Mouse (Mus musculus): ENCODE measurements around the gene Bcl7b. TPM values are rescaled to one million over a fixed set of nuclear protein-coding genes. Genes with fewer than 3 reads are reported as not detected.
"Not testable (repeated sequence)": the region's sequence is repeated elsewhere in the genome, so short reads cannot be mapped to it uniquely, and the experiment has no call there.

Bcl7b gene
- polyA plus RNA-seq, 1 experiment from 2014 or later = 44.6 TPM

- Histone ChIP-seq H3K27ac (replicated peaks) (no peak overlapping the region), H3K36me3 (peaks cover 82% of the 10 kb centered on the region), H3K27me3 (replicated peaks) (no peaks in the 10 kb centered on the region), H3K4me2 (no peak overlapping the region), H3K4me3 (replicated peaks) (no peak overlapping the region), H3K4me1 (no peaks in the 10 kb centered on the region), H3K9me3 (replicated peaks) (no peaks in the 10 kb centered on the region), H3K9ac (replicated peaks) (no peak overlapping the region)
- WGBS = 98% methylated on average over 7 of the region's 7 CpGs
- no peak for ATAC-seq (ENCODE audit: low FRiP score)
These were observed 54.0 kb downstream of the Bcl7b start for GRCm38 (mm10) chr5:135222066-135222465.

DNA sequence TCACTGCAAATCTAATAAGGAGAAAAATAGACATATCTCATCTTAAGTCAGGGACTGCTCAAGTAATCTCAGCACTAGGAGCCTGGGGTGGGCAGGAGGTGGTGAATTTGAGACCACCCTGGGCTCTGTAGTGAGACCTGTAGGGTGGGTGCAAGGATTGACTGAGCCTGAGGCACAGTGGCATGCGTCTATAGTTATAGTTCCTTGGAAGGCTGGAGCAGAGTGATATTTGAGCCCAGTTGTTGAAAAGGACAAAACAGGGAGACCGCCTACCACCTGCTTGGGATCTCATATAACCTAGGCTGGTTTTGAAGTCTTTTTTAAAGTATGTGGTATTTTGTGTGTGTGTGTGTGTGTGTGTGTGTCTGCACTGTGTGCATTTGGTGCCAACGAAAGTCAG is 56.1 kb downstream of the Bcl7b start:
- H3K27me3 ChIP-seq (replicated peaks) = no peaks in the 10 kb centered on the region
- H3K27ac ChIP-seq (replicated peaks) = no peak overlapping the region
- 97% methylated on average over 3 of the region's 3 CpGs for WGBS
- ATAC-seq (ENCODE audit: low FRiP score) = no peak
- H3K9me3 ChIP-seq (replicated peaks) = no peaks in the 10 kb centered on the region
- H3K4me2 ChIP-seq = no peak overlapping the region
- no peak overlapping the region for H3K9ac ChIP-seq (replicated peaks)
- no peak overlapping the region for H3K4me3 ChIP-seq (replicated peaks)
- peaks cover 79% of the 10 kb centered on the region for H3K36me3 ChIP-seq
- no peaks in the 10 kb centered on the region for H3K4me1 ChIP-seq

DNA sequence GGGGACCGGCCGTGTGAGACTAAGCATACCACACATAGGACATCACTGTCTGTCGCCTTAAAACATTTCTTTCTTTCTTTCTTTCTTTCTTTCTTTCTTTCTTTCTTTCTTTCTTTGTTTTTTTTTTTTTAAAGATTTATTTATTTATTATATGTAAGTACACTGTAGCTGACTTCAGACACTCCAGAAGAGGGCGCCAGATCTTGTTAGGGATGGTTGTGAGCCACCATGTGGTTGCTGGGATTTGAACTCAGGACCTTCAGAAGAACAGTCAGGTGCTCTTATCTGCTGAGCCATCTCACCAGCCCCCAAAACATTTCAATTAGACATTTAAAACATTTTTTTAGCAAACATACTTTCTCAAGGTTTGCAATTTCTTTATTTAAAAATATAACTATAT is 57.8 kb downstream of the Bcl7b start:
- H3K4me1 ChIP-seq; H3K4me3 ChIP-seq (replicated peaks); H3K27me3 ChIP-seq (replicated peaks); H3K27ac ChIP-seq (replicated peaks); H3K4me2 ChIP-seq; H3K9ac ChIP-seq (replicated peaks); ATAC-seq (ENCODE audit: low FRiP score); H3K9me3 ChIP-seq (replicated peaks): not testable (repeated sequence)
- peaks cover 82% of the 10 kb centered on the region for H3K36me3 ChIP-seq
- WGBS = 95% methylated on average over 4 of the region's 4 CpGs

DNA sequence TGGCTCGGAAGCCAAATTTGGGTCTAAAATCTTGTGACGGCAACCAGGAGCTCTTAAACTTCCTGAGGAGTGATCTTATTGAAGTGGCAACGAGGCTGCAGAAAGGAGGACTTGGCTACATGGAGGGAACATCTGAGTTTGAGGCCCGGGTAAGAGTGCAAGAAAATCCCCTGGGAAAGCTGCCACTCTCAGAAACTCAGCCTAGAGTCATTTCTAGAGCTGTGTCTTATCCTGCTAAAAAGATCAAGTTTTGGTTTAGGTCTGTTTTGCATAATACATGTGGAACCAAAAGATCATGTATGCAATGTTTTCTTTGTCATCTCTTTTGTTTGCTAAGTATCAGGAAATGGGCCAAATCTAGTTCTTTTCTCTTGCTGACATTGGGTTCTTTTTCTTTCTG is 62.1 kb downstream of the Bcl7b start:
- Histone ChIP-seq H3K9ac (replicated peaks) (no peak overlapping the region), H3K27ac (replicated peaks) (no peak overlapping the region), H3K9me3 (replicated peaks) (no peaks in the 10 kb centered on the region), H3K27me3 (replicated peaks) (no peaks in the 10 kb centered on the region), H3K4me3 (replicated peaks) (no peak overlapping the region), H3K4me1 (no peaks in the 10 kb centered on the region), H3K36me3 (peaks cover 83% of the 10 kb centered on the region), H3K4me2 (no peak overlapping the region)
- WGBS = 87% methylated on average over 4 of the region's 4 CpGs
- ATAC-seq (ENCODE audit: low FRiP score) = no peak

Small RNA genes lying within 50 kb of the gene (microRNA-seq; reads per million reads assigned to microRNA genes)
- gene Gm25315 = not detected

Other genes starting within 250 kb of the Bcl7b start
- gene Mettl27, start 235.9 kb upstream of the Bcl7b start, polyA plus RNA-seq (2015; fragmentation: Nextera tagmentation; extraction: Ambion mirVana) = 4.2 and 9.2 TPM in 2 replicates
- 0.13 and 10.1 TPM in 2 replicates for gene Cldn4, start 221.3 kb upstream of the Bcl7b start, polyA plus RNA-seq (2015; fragmentation: Nextera tagmentation; extraction: Ambion mirVana)
- gene Cldn3, start 182.1 kb upstream of the Bcl7b start, polyA plus RNA-seq (2015; fragmentation: Nextera tagmentation; extraction: Ambion mirVana) = 0.96 and 16.8 TPM in 2 replicates
- gene Abhd11, start 159.1 kb upstream of the Bcl7b start, polyA plus RNA-seq (2015; fragmentation: Nextera tagmentation; extraction: Ambion mirVana) = 73.0 and 77.0 TPM in 2 replicates
- gene Stx1a, start 144.8 kb upstream of the Bcl7b start, polyA plus RNA-seq (2015; fragmentation: Nextera tagmentation; extraction: Ambion mirVana) = 118 and 141 TPM in 2 replicates
- gene Dnajc30, start 104.1 kb upstream of the Bcl7b start, polyA plus RNA-seq (2015; fragmentation: Nextera tagmentation; extraction: Ambion mirVana) = 40.6 and 44.5 TPM in 2 replicates
- 75.0 and 87.9 TPM in 2 replicates for gene Bud23, start 103.3 kb upstream of the Bcl7b start, polyA plus RNA-seq (2015; fragmentation: Nextera tagmentation; extraction: Ambion mirVana)
- gene Vps37d, start 90.0 kb upstream of the Bcl7b start, polyA plus RNA-seq (2015; fragmentation: Nextera tagmentation; extraction: Ambion mirVana) = 30.3 and 34.0 TPM in 2 replicates
- gene Mlxipl, start 78.4 kb upstream of the Bcl7b start, polyA plus RNA-seq (2015; fragmentation: Nextera tagmentation; extraction: Ambion mirVana) = 0.79 and 0.84 TPM in 2 replicates
- 15.8 and 17.5 TPM in 2 replicates for gene Tbl2, start 18.6 kb upstream of the Bcl7b start, polyA plus RNA-seq (2015; fragmentation: Nextera tagmentation; extraction: Ambion mirVana)
- gene Baz1b, start 19.0 kb downstream of the Bcl7b start, polyA plus RNA-seq (2015; fragmentation: Nextera tagmentation; extraction: Ambion mirVana) = 23.6 and 27.1 TPM in 2 replicates
- gene Fzd9, start 82.9 kb downstream of the Bcl7b start, polyA plus RNA-seq (2015; fragmentation: Nextera tagmentation; extraction: Ambion mirVana) = 11.0 and 14.8 TPM in 2 replicates
- 0.20 TPM in 1 of 2 replicates, not detected in the other for gene Fkbp6, start 181.8 kb downstream of the Bcl7b start, polyA plus RNA-seq (2015; fragmentation: Nextera tagmentation; extraction: Ambion mirVana)
- gene Trim50, start 185.0 kb downstream of the Bcl7b start, polyA plus RNA-seq (2015; fragmentation: Nextera tagmentation; extraction: Ambion mirVana) = 0.13 TPM in 1 of 2 replicates, not detected in the other
- gene Nsun5, start 201.7 kb downstream of the Bcl7b start, polyA plus RNA-seq (2015; fragmentation: Nextera tagmentation; extraction: Ambion mirVana) = 29.4 and 31.8 TPM in 2 replicates
- gene Pom121, start 226.3 kb downstream of the Bcl7b start, polyA plus RNA-seq (2015; fragmentation: Nextera tagmentation; extraction: Ambion mirVana) = 7.7 and 9.5 TPM in 2 replicates